Mouse (Mus musculus) kidney, embryonic 14.5 days (tissue): Measurements from ENCODE around the gene Ears2. TPM values are rescaled to one million over a fixed set of nuclear protein-coding genes. Genes with fewer than 3 reads are reported as not detected.
A peak's percentile ranks its signal among the peaks of the same experiment; 100 is the strongest.

Source experiments
- ATAC-seq: fragments of 200-750 bp; cut with Nextera tagmentation; 2 replicates; pipeline ENCODE4 v1.8.0; 2017; ENCODE audit warnings: moderate number of reproducible peaks, mild to moderate bottlenecking, moderate TSS enrichment, moderate library complexity; ENCODE audit not compliant: low FRiP score, low TSS enrichment
- H3K27ac ChIP-seq: fragments of 300-500 bp; sonication (generic); 2 replicates; pipeline ENCODE4 v1.5.1; 2014; ENCODE audit warnings: low read depth, mild to moderate bottlenecking, low read length, moderate library complexity, mixed read lengths
- H3K27me3 ChIP-seq: fragments of 300-500 bp; sonication (generic); 2 replicates; pipeline ENCODE4 v1.6.1; 2014; ENCODE audit warnings: mild to moderate bottlenecking, low read length; ENCODE audit not compliant: control insufficient read depth, insufficient read depth
- H3K36me3 ChIP-seq: fragments of 300-500 bp; sonication (generic); 2 replicates; pipeline ENCODE4 v1.6.1; 2014; ENCODE audit warnings: low read length, mixed read lengths; ENCODE audit not compliant: control insufficient read depth, insufficient read depth
- H3K4me1 ChIP-seq: fragments of 300-500 bp; sonication (generic); 2 replicates; pipeline ENCODE4 v1.6.1; 2014; ENCODE audit warnings: low read length, mixed read lengths; ENCODE audit not compliant: control insufficient read depth, insufficient read depth
- H3K4me2 ChIP-seq: fragments of 300-500 bp; sonication (generic); replicated peaks from 2 replicates; pipeline ENCODE4 v1.6.1; 2014; ENCODE audit warnings: low read depth, mild to moderate bottlenecking, low read length
- H3K4me3 ChIP-seq: fragments of 300-500 bp; sonication (generic); 2 replicates; pipeline ENCODE4 v1.5.1; 2014; ENCODE audit warnings: mild to moderate bottlenecking, low read length
- H3K9ac ChIP-seq: fragments of 300-500 bp; sonication (generic); 2 replicates; pipeline ENCODE4 v1.6.1; 2014; ENCODE audit warnings: low read depth, mild to moderate bottlenecking, low read length, moderate library complexity
- H3K9me3 ChIP-seq: fragments of 300-500 bp; sonication (generic); 2 replicates; pipeline ENCODE4 v1.6.1; 2016; ENCODE audit warnings: low read length; ENCODE audit not compliant: control insufficient read depth
- WGBS: fragments of 180-500 bp; shearing (Covaris S2); extraction: QIAGEN DNeasy Blood & Tissue Kit; methylation state at CpG from one replicate; pipeline ENCODE4 v1.1.7; 2014; 5-methylcytosine and 5-hydroxymethylcytosine counted together
- polyA plus RNA-seq: library from polyadenylated mRNA; unstranded; fragments of >200 nt; fragmentation: Nextera tagmentation; extraction: Ambion mirVana; gene quantifications from 2 replicates; pipeline ENCODE4 v1.2.1, GENCODE M21; 2014

Gene Ears2
- polyA plus RNA-seq, 1 experiment from 2014 or later: 19.6 TPM

GRCm38 (mm10) chr7:122048191-122048590 lies 18.9 kb downstream of the Ears2 start:
- Histone ChIP-seq H3K9ac (no peak overlapping the region), H3K4me3 (no peak overlapping the region), H3K27ac (no peak overlapping the region), H3K9me3 (no peaks in the 10 kb centered on the region), H3K4me1 (no peaks in the 10 kb centered on the region), H3K36me3 (peaks cover 39% of the 10 kb centered on the region), H3K27me3 (no peaks in the 10 kb centered on the region), H3K4me2 (no peak overlapping the region)
- 97% methylated on average over 9 of the region's 9 CpGs for WGBS
- no peak for ATAC-seq

- no peak overlapping the region for H3K4me3 ChIP-seq
- peaks cover 42% of the 10 kb centered on the region for H3K36me3 ChIP-seq
- no peaks in the 10 kb centered on the region for H3K9me3 ChIP-seq
- no peak overlapping the region for H3K27ac ChIP-seq
- no peak overlapping the region for H3K9ac ChIP-seq
- no peaks in the 10 kb centered on the region for H3K27me3 ChIP-seq
- no peak for ATAC-seq
- WGBS: 90% methylated on average over 2 of the region's 2 CpGs
- H3K4me1 ChIP-seq: no peaks in the 10 kb centered on the region
- no peak overlapping the region for H3K4me2 ChIP-seq
Observed at GRCm38 (mm10) chr7:122046813-122047212, 20.2 kb downstream of the Ears2 start.

GRCm38 (mm10) chr7:122045711-122046110 lies 21.4 kb downstream of the Ears2 start:
- Histone ChIP-seq H3K36me3 (peaks cover 45% of the 10 kb centered on the region), H3K4me1 (no peaks in the 10 kb centered on the region), H3K4me2 (no peak overlapping the region), H3K4me3 (no peak overlapping the region), H3K9ac (no peak overlapping the region), H3K27me3 (no peaks in the 10 kb centered on the region), H3K9me3 (no peaks in the 10 kb centered on the region), H3K27ac (no peak overlapping the region)
- no peak for ATAC-seq
- 89% methylated on average over 1 of the region's 1 CpGs for WGBS

GRCm38 (mm10) chr7:122045181-122045634 lies 21.9 kb downstream of the Ears2 start:
- no peak overlapping the region for H3K27ac ChIP-seq
- no peaks in the 10 kb centered on the region for H3K4me1 ChIP-seq
- 77% methylated on average over 4 of the region's 4 CpGs for WGBS
- no peak for ATAC-seq
- no peaks in the 10 kb centered on the region for H3K27me3 ChIP-seq
- H3K36me3 ChIP-seq: peaks cover 48% of the 10 kb centered on the region
- H3K9ac ChIP-seq: no peak overlapping the region
- H3K4me2 ChIP-seq: no peak overlapping the region
- no peaks in the 10 kb centered on the region for H3K9me3 ChIP-seq
- no peak overlapping the region for H3K4me3 ChIP-seq

- ATAC-seq: no peak
- Histone ChIP-seq H3K9ac (no peak overlapping the region), H3K27ac (no peak overlapping the region), H3K27me3 (no peaks in the 10 kb centered on the region), H3K9me3 (no peaks in the 10 kb centered on the region), H3K4me1 (no peaks in the 10 kb centered on the region), H3K4me3 (no peak overlapping the region), H3K4me2 (no peak overlapping the region), H3K36me3 (peaks cover 54% of the 10 kb centered on the region)
- 86% methylated on average over 8 of the region's 8 CpGs for WGBS
Observed at GRCm38 (mm10) chr7:122044106-122044505, 23.0 kb downstream of the Ears2 start.

- no peak overlapping the region for H3K27ac ChIP-seq
- no peak overlapping the region for H3K4me3 ChIP-seq
- WGBS: 32% methylated on average over 2 of the region's 2 CpGs
- H3K36me3 ChIP-seq: peaks cover 16% of the 10 kb centered on the region
- H3K9me3 ChIP-seq: no peaks in the 10 kb centered on the region
- no peaks in the 10 kb centered on the region for H3K4me1 ChIP-seq
- H3K9ac ChIP-seq: no peak overlapping the region
- H3K4me2 ChIP-seq: no peak overlapping the region
- no peak for ATAC-seq
- no peaks in the 10 kb centered on the region for H3K27me3 ChIP-seq
Observed at GRCm38 (mm10) chr7:122034348-122034747, 32.7 kb downstream of the Ears2 start.

- H3K36me3 ChIP-seq: peaks cover 6% of the 10 kb centered on the region
- no peak overlapping the region for H3K4me3 ChIP-seq
- H3K4me2 ChIP-seq: no peak overlapping the region
- WGBS: 52% methylated on average over 3 of the region's 3 CpGs
- no peak overlapping the region for H3K27ac ChIP-seq
- H3K9me3 ChIP-seq: no peaks in the 10 kb centered on the region
- H3K4me1 ChIP-seq: no peaks in the 10 kb centered on the region
- no peak for ATAC-seq
- no peaks in the 10 kb centered on the region for H3K27me3 ChIP-seq
- H3K9ac ChIP-seq: no peak overlapping the region
Observed at GRCm38 (mm10) chr7:122033371-122033770, 33.7 kb downstream of the Ears2 start.

- Histone ChIP-seq H3K4me2 (no peak overlapping the region), H3K36me3 (no peaks in the 10 kb centered on the region), H3K4me1 (peaks cover 15% of the 10 kb centered on the region; the same call in 1 of the 2 replicates), H3K4me3 (no peak overlapping the region), H3K27me3 (no peaks in the 10 kb centered on the region), H3K9ac (no peak overlapping the region), H3K9me3 (no peaks in the 10 kb centered on the region), H3K27ac (no peak overlapping the region)
- 79% methylated on average over 2 of the region's 2 CpGs for WGBS
- ATAC-seq: no peak; the same call in 1 of the 2 replicates
Observed at GRCm38 (mm10) chr7:122022131-122022530, 44.9 kb downstream of the Ears2 start.

- Histone ChIP-seq H3K4me2 (peak within 1 kb of the TSS; percentile 72), H3K27me3 (no peaks in the 10 kb centered on the region), H3K4me3 (peak within 1 kb of the TSS; percentile 80), H3K27ac (peak within 1 kb of the TSS; percentile 79), H3K36me3 (no peaks in the 10 kb centered on the region), H3K9me3 (no peaks in the 10 kb centered on the region), H3K9ac (peak within 1 kb of the TSS; percentile 78), H3K4me1 (peaks cover 18% of the 10 kb centered on the region)
- peak; percentile 85 for ATAC-seq
- WGBS: under 1% methylated on average over 48 of the region's 50 CpGs
Observed at GRCm38 (mm10) chr7:122020667-122021354, 46.3 kb downstream of the Ears2 start, which contains the start of gene Gga2. Gene Gga2 (minus strand): TSS chr7:122021222.
